Mouse (Mus musculus): Measurements from ENCODE around the gene Ttll9. TPM values are rescaled to one million over a fixed set of nuclear protein-coding genes. Genes with fewer than 3 reads are reported as not detected.

Ttll9 gene
- total and polyA plus RNA-seq, 3 experiments, result 0.61 TPM; not detected in 2

GRCm38 (mm10) chr2:153031126-153032082 is 69.1 kb downstream of the Ttll9 start, which contains the start of gene Xkr7:
Xkr7 (plus strand) TSS chr2:153031852.
- no peaks in the 10 kb centered on the region for H3K79me2 ChIP-seq (replicated peaks; ENCODE audit: control insufficient read depth, insufficient read depth, low read length)
- no peak within 1 kb of the TSS for H3K4me3 ChIP-seq

GRCm38 (mm10) chr2:153032083-153032842 is 70.0 kb downstream of the Ttll9 start:
- Histone ChIP-seq H3K27me3 (ENCODE audit: control insufficient read depth, insufficient read depth, low read length) (peaks cover 8% of the 10 kb centered on the region), H3K4me1 (ENCODE audit: control insufficient read depth, insufficient read depth, low read length) (no peaks in the 10 kb centered on the region), H3K27ac (no peak overlapping the region), H3K4me3 (no peak overlapping the region), H3K36me3 (ENCODE audit: control insufficient read depth, insufficient read depth, low read length) (no peaks in the 10 kb centered on the region), H3K79me2 (replicated peaks; ENCODE audit: control insufficient read depth, insufficient read depth, low read length) (no peaks in the 10 kb centered on the region), H3K9ac (ENCODE audit: low read depth, low read length) (no peak overlapping the region)
- TF ChIP-seq EP300 (IDR thresholded peaks at IDR 0.05; ENCODE audit: insufficient read depth, low read depth, low read length) (no peak), CTCF (IDR thresholded peaks at IDR 0.05) (no peak), POLR2A (IDR thresholded peaks at IDR 0.05; ENCODE audit: insufficient read depth, low read depth, low read length) (no peak)
- intact Hi-C loops (cut with DNase I), result no loop called here
- DNase-seq, result peak; percentile 57 to 81
- WGBS, result 3% methylated on average over 48 of the region's 58 CpGs

More at GRCm38 (mm10) chr2:153031126-153032082, 69.1 kb downstream of the Ttll9 start, which contains the start of gene Xkr7:
- Histone ChIP-seq H3K4me1 (ENCODE audit: control insufficient read depth, insufficient read depth, low read length) (no peaks in the 10 kb centered on the region), H3K9ac (ENCODE audit: low read depth, low read length) (no peak within 1 kb of the TSS), H3K27ac (no peak within 1 kb of the TSS), H3K36me3 (ENCODE audit: control insufficient read depth, insufficient read depth, low read length) (no peaks in the 10 kb centered on the region), H3K27me3 (ENCODE audit: control insufficient read depth, insufficient read depth, low read length) (peaks cover 8% of the 10 kb centered on the region)
- DNase-seq, result no peak
- whole genome bisulfite sequencing, result 4% methylated on average over 48 of the region's 54 CpGs
- intact Hi-C loops (cut with DNase I), result no loop called here
- no peak for TF ChIP-seq POLR2A (IDR thresholded peaks at IDR 0.05; ENCODE audit: insufficient read depth, low read depth, low read length)
- no peak for TF ChIP-seq CTCF (IDR thresholded peaks at IDR 0.05)
- TF ChIP-seq EP300 (IDR thresholded peaks at IDR 0.05; ENCODE audit: insufficient read depth, low read depth, low read length), result no peak

- H3K4me1 ChIP-seq (ENCODE audit: control insufficient read depth, insufficient read depth, low read length), result no peaks in the 10 kb centered on the region
- H3K36me3 ChIP-seq (ENCODE audit: control insufficient read depth, insufficient read depth, low read length), result no peaks in the 10 kb centered on the region
- peaks cover 6% of the 10 kb centered on the region for H3K27me3 ChIP-seq (ENCODE audit: control insufficient read depth, insufficient read depth, low read length)
- H3K79me2 ChIP-seq (replicated peaks; ENCODE audit: control insufficient read depth, insufficient read depth, low read length), result no peaks in the 10 kb centered on the region
- no peak overlapping the region for H3K27ac ChIP-seq
- no peak overlapping the region for H3K4me3 ChIP-seq
- 13% methylated on average over 4 of the region's 4 CpGs for WGBS
- intact Hi-C loops (cut with DNase I), result no loop called here
- no peak overlapping the region for H3K9ac ChIP-seq (ENCODE audit: low read depth, low read length)
- no peak for TF ChIP-seq POLR2A (IDR thresholded peaks at IDR 0.05; ENCODE audit: insufficient read depth, low read depth, low read length)
- TF ChIP-seq CTCF (IDR thresholded peaks at IDR 0.05), result no peak
- no peak for TF ChIP-seq EP300 (IDR thresholded peaks at IDR 0.05; ENCODE audit: insufficient read depth, low read depth, low read length)
- no peak for DNase-seq
These were observed 70.7 kb downstream of the Ttll9 start for GRCm38 (mm10) chr2:153032973-153033372.

- intact Hi-C loops (cut with DNase I), result no loop called here
- no peaks in the 10 kb centered on the region for H3K79me2 ChIP-seq (replicated peaks; ENCODE audit: control insufficient read depth, insufficient read depth, low read length)
- 65% methylated on average over 5 of the region's 5 CpGs for WGBS
- H3K4me3 ChIP-seq, result no peak overlapping the region
- TF ChIP-seq EP300 (IDR thresholded peaks at IDR 0.05; ENCODE audit: insufficient read depth, low read depth, low read length) (no peak), POLR2A (IDR thresholded peaks at IDR 0.05; ENCODE audit: insufficient read depth, low read depth, low read length) (no peak), CTCF (IDR thresholded peaks at IDR 0.05) (no peak)
- H3K4me1 ChIP-seq (ENCODE audit: control insufficient read depth, insufficient read depth, low read length), result no peaks in the 10 kb centered on the region
- H3K9ac ChIP-seq (ENCODE audit: low read depth, low read length), result no peak overlapping the region
- H3K36me3 ChIP-seq (ENCODE audit: control insufficient read depth, insufficient read depth, low read length), result no peaks in the 10 kb centered on the region
- no peak overlapping the region for H3K27ac ChIP-seq
- peaks cover 6% of the 10 kb centered on the region for H3K27me3 ChIP-seq (ENCODE audit: control insufficient read depth, insufficient read depth, low read length)
- DNase-seq, result no peak
These were observed 71.4 kb downstream of the Ttll9 start for GRCm38 (mm10) chr2:153033545-153034230.

GRCm38 (mm10) chr2:153036690-153037089 is 74.4 kb downstream of the Ttll9 start:
- intact Hi-C loops (cut with DNase I), result no loop called here
- H3K9ac ChIP-seq (ENCODE audit: low read depth, low read length), result no peak overlapping the region
- no peaks in the 10 kb centered on the region for H3K36me3 ChIP-seq (ENCODE audit: control insufficient read depth, insufficient read depth, low read length)
- no peak overlapping the region for H3K27ac ChIP-seq
- peaks cover 6% of the 10 kb centered on the region for H3K27me3 ChIP-seq (ENCODE audit: control insufficient read depth, insufficient read depth, low read length)
- TF ChIP-seq POLR2A (IDR thresholded peaks at IDR 0.05; ENCODE audit: insufficient read depth, low read depth, low read length), result no peak
- no peak for TF ChIP-seq EP300 (IDR thresholded peaks at IDR 0.05; ENCODE audit: insufficient read depth, low read depth, low read length)
- no peak for TF ChIP-seq CTCF (IDR thresholded peaks at IDR 0.05)
- H3K79me2 ChIP-seq (replicated peaks; ENCODE audit: control insufficient read depth, insufficient read depth, low read length), result no peaks in the 10 kb centered on the region
- DNase-seq, result no peak
- 4% methylated on average over 2 of the region's 2 CpGs for WGBS
- H3K4me3 ChIP-seq, result no peak overlapping the region
- no peaks in the 10 kb centered on the region for H3K4me1 ChIP-seq (ENCODE audit: control insufficient read depth, insufficient read depth, low read length)
